Mouse (Mus musculus) 3T3-L1 (cell line): Measurements from ENCODE around the gene Gm20388.

Experiments
- DNase-seq: peaks from one replicate; pipeline ENCODE4 v3.0.0-alpha.2; 2015; ENCODE audit warnings: low read depth, low spot score

Gm20388 gene

GRCm38 (mm10) chr8:122020050-122020771 is 2109.6 kb downstream of the Gm20388 start:
- DNase-seq: peak; percentile 71

- peak; percentile 71 for DNase-seq
These were observed 2111.1 kb downstream of the Gm20388 start for GRCm38 (mm10) chr8:122021725-122022124.

- DNase-seq: no peak
These were observed 2111.6 kb downstream of the Gm20388 start for GRCm38 (mm10) chr8:122022274-122022673.

GRCm38 (mm10) chr8:122022705-122023104 is 2112.1 kb downstream of the Gm20388 start:
- no peak for DNase-seq

- DNase-seq: no peak
These were observed 2114.9 kb downstream of the Gm20388 start for GRCm38 (mm10) chr8:122025546-122025945.

- no peak for DNase-seq
These were observed 2117.5 kb downstream of the Gm20388 start for GRCm38 (mm10) chr8:122028116-122028515.

GRCm38 (mm10) chr8:122030965-122031364 is 2120.3 kb downstream of the Gm20388 start:
- no peak for DNase-seq

- peak; percentile 56 for DNase-seq
These were observed 2122.1 kb downstream of the Gm20388 start for GRCm38 (mm10) chr8:122032741-122033140.

GRCm38 (mm10) chr8:122035543-122035942 is 2124.9 kb downstream of the Gm20388 start:
- no peak for DNase-seq

GRCm38 (mm10) chr8:122036325-122036724 is 2125.7 kb downstream of the Gm20388 start:
- no peak for DNase-seq

- no peak for DNase-seq
These were observed 2126.6 kb downstream of the Gm20388 start for GRCm38 (mm10) chr8:122037279-122037678.

- peak; percentile 60 for DNase-seq
These were observed 2127.4 kb downstream of the Gm20388 start for GRCm38 (mm10) chr8:122038076-122038475.

GRCm38 (mm10) chr8:122039452-122039851 is 2128.8 kb downstream of the Gm20388 start:
- DNase-seq: no peak

GRCm38 (mm10) chr8:122047206-122047870 is 2136.7 kb downstream of the Gm20388 start:
- no peak for DNase-seq

GRCm38 (mm10) chr8:122049266-122049665 is 2138.6 kb downstream of the Gm20388 start:
- no peak for DNase-seq

- no peak for DNase-seq
These were observed 2139.3 kb downstream of the Gm20388 start for GRCm38 (mm10) chr8:122049923-122050322.

- no peak for DNase-seq
These were observed 2140.0 kb downstream of the Gm20388 start for GRCm38 (mm10) chr8:122050620-122051019.

GRCm38 (mm10) chr8:122055321-122055720 is 2144.7 kb downstream of the Gm20388 start:
- no peak for DNase-seq

GRCm38 (mm10) chr8:122056113-122056512 is 2145.5 kb downstream of the Gm20388 start:
- no peak for DNase-seq

GRCm38 (mm10) chr8:122056882-122057281 is 2146.2 kb downstream of the Gm20388 start:
- DNase-seq: peak; percentile 55

GRCm38 (mm10) chr8:122058510-122058909 is 2147.9 kb downstream of the Gm20388 start:
- DNase-seq: no peak

GRCm38 (mm10) chr8:122058951-122059350 is 2148.3 kb downstream of the Gm20388 start:
- DNase-seq: no peak
